Mouse (Mus musculus) urinary bladder, adult 18-20 months (tissue): ENCODE measurements around the gene Syt13.
A peak's percentile ranks its signal among the peaks of the same experiment; 100 is the strongest.

Experiments
- DNase-seq, 2 experiments: peaks; one replicate each; pipeline ENCODE4 v3.0.0; 2022; ENCODE audit warnings: low spot score in 2 of 2, mixed read lengths in 2 of 2

Syt13 gene

DNA sequence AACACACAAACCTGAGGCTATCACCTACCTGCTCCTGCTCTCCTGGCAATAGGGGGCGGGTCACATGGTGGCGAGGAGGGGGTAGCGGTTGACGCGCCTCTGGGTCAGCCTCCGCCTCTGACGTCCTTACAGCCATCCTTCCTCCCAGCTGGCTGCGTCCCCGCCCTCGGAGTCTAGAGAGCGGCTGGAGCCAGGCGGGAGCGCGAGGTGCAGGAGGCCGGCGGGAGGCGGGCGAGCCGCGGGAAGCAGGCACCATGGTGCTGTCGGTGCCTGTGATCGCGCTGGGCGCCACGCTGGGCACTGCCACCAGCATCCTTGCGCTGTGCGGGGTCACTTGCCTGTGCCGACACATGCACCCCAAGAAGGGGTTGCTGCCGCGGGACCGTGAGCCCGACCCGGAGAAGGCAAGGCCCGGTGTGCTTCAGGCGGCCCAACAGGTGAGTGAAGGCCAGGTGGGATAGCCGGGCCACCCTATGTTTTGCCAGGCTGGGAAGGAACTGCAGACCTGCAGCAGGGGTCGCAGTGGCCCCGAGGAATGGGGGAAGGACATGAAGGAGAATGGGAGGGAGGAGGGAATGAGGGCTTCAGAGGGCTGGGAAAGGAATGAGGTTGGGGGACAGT is at the start of gene Syt13:
Gene Syt13, plus strand, starts transcription at position 166 of the 621 bp plus-strand sequence.
- DNase-seq: peak; percentile 31 to 42

DNA sequence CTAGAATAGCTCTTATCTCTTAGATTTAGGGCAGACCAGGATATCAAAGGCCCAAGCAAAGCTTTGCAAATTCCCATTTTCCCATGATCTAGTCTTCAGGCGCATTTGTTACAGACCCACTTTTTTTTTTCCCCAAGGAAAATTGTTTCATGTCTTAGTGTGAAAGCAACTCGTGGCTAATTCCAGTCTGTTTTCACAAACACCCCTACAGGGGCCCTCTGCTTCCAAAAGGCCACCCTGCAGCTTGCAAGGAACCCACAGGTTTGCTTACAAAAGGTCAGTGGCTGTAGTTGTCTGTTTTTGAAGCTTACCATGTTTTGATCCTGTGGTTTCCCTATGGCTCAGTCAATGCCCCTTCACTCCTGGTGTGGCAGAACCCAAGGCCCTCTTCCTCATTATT is 48.3 kb upstream of the Syt13 start:
- DNase-seq: no peak

DNA sequence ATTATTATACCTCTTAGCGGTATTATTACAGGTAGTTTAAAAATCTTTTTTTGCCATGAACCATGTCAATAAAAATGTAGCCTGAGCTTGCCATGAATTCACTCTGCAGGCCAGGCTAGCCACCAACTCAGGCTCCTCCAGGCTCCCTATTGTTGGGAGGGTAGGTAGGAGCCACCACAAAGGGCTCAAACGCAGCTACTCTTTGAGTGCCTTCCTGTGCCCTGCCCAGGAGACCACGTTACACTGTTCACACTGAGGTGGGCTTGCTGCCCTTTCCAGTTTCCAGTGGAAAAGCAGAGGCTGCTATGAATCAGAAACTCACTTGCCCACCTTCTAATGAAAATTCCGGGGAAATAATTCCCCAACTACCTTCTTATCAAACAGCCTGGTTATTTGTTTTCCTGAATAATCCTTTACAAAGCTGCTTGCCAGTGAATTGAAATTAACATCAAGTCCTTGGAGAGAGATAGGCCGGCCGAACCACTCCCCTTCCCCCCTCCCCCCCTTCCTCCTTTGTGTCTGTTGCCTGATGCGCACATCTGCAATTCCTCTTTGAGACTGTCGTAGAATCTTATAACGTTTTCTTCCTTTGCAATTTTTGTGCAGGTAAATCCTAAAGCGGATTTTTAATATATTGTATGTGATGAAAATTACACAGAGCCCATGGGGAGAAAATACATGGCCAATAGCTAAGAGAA is 44.6 kb upstream of the Syt13 start:
- no peak for DNase-seq

DNA sequence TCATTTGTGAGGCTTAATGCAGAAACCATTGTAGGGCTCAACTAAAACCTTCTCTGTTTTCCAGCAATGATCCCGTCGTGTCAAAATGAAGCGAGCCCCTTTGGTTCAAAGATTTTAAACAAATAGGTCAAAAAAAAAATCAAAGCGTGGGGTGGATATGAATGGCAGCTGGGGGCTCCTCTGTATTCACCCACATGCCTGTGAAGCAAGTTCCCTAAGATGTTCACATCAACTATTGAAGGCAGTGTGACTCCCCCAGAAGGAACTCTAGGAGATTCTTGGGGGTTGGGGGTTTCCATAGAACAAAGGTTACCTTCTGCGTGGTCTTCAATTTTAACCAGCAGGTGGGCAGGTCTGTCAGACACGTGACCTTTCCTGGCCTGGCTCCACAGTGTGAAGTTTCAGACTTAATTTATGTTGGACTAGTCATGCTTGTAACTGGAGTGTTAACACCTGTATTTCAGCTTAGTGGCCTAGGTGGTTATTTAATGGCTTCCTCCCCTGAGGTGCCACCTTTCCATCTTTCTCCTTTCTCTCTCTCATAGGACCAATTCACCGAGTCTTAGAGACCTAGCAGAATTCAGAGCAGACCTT is 43.7 kb upstream of the Syt13 start:
- no peak for DNase-seq

- DNase-seq: no peak
These were observed 42.2 kb upstream of the Syt13 start for GRCm38 (mm10) chr2:92872652-92873051.

GRCm38 (mm10) chr2:92874592-92874991 is 40.3 kb upstream of the Syt13 start:
- DNase-seq: no peak

- DNase-seq: no peak
These were observed 37.4 kb upstream of the Syt13 start for GRCm38 (mm10) chr2:92877488-92877887.

- peak in 1 of 2 experiments; percentile 23 for DNase-seq
These were observed 31.6 kb upstream of the Syt13 start for GRCm38 (mm10) chr2:92883039-92883911.

- DNase-seq: no peak
These were observed 31.0 kb upstream of the Syt13 start for GRCm38 (mm10) chr2:92883912-92884243.

DNA sequence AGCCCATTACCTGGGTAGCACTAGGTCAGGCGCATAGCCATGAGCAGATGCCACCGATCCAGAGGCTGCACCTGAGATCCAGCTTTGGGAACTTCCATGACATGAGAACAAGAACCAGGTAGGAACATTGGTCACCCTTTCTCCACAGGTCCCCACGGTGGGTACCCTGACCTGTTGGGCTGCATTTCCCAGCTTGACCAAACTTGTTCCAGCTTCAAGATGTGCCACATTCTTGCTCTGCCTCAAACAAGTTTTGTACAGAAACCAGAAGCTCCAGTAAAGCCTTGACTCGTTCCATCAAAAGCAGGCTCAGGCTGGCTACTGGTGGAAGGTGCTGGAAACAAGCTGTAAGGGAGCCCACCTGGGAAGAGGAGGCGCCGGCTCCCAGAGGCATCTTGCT is 29.9 kb upstream of the Syt13 start:
- DNase-seq: peak; percentile 46 to 75

DNA sequence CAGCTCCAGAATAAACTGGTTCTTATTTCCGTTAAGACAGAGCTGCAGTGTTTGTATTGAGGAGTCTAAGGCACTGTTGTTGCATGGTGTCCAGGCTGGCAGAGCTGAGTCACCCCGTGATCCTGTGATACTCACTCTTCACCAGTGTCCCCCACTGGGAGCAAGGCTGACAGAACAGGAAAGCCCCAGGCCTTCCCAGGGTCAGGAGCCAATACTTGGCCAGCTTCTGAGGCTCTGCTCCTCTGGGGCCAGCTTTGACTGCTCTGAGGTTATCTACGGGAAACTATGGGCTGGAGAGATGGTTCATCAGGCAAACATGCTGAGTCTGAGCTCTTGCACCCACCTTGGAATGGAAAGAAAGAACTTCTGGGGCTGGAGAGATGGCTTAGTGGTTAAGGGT is 28.0 kb upstream of the Syt13 start:
- DNase-seq: no peak

- no peak for DNase-seq
These were observed 22.4 kb upstream of the Syt13 start for GRCm38 (mm10) chr2:92892524-92892923.

DNA sequence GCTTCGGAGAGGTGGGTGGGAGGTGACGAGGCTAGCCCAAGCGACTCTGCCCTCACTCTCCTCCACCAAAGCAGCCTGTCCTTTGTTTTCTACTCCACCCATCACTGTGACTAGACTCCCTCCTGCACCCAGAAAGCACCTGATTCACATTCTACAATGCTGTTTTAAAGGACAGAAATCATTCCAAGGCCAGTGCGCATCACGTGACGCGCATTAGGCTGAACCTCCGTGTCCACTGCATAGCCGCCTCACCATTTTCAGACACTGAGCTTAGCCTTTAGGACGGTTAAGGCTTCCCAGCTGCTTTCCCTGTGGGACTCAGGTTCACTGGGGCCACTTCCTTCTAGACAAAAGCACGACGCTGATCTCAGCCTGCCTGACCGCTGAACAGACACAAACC is 11.2 kb upstream of the Syt13 start:
- DNase-seq: no peak

DNA sequence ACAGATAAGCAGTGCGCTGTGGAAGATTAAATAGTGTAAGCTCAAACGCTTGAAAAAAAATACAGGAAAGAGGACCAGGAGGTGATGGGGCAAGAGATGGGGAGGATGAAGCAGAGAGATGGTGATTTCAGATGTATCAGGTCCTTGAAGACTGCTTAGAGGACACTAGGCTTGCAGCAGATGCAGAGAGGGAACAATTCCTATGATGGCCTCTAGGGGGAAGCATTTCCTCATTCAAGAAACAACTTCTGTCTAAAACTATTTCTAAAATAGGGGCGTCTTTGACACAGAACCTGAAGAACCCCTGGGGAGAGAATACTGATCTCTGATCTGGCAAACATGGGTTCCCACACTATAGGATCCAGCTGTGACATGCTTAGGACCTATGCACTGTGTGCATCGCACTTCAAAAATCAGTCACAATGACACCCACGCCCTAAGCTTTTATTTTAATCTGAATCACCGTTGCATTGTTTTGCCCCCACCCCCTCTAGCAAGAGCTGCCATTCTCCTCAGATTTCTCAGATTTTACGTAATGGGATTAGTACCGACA is 10.5 kb upstream of the Syt13 start:
- DNase-seq: no peak

GRCm38 (mm10) chr2:92910371-92910770 is 4.5 kb upstream of the Syt13 start:
- DNase-seq: no peak

DNA sequence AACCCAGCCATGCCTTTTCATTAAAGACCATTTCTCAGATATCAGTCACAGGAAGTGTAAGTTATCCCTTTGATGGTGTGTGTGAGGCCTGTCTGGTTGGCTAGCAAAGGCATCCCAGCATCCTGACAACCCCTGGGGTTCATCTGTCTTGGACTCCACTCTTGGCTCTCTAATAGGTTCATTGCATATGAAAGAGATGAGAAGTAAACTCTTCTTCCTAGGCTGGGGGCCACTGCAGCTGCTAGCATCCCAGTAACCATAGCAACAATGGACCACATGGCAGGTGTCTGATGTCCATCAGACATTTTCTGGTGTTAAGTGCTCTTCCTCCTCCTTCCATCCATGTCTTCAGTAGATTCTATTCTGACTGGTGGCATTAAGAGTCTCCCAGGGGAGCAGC is 2.6 kb upstream of the Syt13 start:
- DNase-seq: no peak

GRCm38 (mm10) chr2:92913295-92913694 is 1.6 kb upstream of the Syt13 start:
- DNase-seq: no peak

DNA sequence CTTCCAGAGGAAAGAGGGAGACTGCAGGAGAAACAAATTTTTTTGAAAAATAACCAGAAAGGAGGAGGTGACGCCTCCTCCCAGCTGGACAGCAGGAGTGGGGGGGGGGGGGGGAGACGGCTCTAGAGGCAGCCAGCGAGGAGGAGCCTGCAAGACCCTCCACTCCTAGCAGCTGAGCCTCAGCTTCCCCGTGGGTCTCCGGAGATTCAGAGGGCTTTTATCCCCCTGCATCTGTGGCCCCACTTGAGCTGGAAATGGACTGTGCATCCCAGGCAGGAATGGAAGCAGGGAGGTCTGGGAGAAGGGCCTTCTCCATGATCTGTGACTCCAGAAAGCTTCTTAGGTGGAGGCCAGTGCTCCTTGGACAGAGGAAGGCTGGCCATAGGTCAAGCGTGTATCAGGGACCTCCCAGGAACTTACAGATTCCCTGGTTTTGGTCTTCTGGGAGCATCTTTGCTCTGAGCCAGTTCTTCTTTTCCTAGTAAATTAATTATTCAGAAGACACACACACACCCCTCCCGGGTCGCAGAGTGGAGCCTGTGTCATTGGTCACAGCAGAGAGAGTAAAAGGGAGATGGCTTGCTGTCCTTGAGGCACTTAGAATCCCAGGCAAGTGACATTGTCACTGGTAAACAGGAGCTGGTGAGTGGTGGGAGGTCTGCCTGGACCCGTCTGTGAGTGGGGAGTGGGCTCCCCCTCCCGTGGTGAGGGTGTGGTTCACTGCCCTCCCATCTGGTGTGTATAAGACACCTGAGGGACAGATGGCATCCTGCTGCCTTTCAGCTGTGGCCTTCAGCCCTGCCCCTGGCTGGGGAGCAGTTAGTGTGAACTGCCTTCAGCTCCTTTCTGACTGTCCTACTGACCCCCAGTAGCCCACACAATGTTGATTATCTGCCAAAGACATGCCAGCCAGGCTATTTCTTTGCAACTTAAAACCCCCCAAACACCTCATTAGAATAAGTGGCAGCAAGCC is 1.0 kb downstream of the Syt13 start:
- no peak for DNase-seq

DNA sequence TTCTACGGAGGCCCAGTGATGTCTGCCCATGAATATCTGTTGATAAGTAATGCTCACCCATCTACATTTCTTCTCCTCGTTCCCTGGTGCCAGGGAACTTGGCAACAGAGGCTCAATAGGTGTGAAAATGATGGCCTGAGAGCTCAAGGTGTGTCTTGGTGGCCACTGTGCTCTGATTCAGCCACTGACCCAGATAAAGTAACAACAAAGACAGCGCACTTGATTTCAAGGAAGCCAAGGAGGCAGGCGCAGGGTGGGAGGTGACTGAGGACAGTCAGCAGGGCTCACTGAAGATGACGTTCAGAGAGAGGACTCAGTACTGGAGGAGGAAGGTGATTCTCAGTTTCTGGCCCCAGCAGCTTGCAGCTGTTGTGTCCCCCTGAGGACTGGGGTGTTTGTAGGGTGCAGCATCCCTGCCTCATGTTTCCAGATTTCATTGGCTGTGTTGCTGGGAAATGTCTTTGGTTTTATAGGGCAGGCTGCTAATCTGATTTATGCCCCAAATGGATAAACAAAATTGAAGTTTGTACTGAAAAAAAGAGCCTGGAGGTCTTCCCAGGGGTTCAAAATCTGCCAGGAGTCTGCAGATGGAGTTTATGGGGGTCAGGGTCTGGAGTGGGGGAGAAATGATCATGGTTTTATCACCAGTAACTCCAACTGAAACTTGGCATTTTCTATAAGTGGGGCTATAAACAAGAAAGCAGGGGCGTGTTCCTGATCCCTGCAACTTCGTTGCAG is 2.7 kb downstream of the Syt13 start:
- DNase-seq: no peak

DNA sequence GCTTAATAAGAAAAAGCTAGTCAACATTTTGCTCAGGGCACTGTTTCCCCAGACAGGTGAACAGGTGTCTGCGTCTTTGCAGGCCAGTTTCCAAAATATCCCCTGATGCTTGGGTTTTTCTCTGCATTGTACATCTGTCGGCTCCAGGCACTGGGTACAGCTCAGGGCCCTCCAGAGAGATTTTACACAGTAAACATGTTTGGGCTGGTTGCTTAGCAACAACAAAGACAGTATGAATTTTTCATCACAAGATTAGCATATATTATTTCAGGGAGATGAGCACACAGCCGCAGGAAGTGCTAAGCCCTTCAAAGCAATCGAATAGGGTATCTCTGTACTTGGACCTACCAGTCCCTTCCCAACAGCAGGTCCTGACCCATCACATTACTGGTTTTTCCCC is 5.8 kb downstream of the Syt13 start:
- no peak for DNase-seq
